Mouse (Mus musculus) frontal cortex, adult (tissue): ENCODE results near the gene Ctsw.

Experiments used
- ATAC-seq: cut with Nextera tagmentation; 2 replicates; pipeline ENCODE4 v1.9.2; 2017; ENCODE audit warnings: mild to moderate bottlenecking, moderate library complexity, mixed read lengths; ENCODE audit not compliant: low TSS enrichment

Ctsw gene

DNA sequence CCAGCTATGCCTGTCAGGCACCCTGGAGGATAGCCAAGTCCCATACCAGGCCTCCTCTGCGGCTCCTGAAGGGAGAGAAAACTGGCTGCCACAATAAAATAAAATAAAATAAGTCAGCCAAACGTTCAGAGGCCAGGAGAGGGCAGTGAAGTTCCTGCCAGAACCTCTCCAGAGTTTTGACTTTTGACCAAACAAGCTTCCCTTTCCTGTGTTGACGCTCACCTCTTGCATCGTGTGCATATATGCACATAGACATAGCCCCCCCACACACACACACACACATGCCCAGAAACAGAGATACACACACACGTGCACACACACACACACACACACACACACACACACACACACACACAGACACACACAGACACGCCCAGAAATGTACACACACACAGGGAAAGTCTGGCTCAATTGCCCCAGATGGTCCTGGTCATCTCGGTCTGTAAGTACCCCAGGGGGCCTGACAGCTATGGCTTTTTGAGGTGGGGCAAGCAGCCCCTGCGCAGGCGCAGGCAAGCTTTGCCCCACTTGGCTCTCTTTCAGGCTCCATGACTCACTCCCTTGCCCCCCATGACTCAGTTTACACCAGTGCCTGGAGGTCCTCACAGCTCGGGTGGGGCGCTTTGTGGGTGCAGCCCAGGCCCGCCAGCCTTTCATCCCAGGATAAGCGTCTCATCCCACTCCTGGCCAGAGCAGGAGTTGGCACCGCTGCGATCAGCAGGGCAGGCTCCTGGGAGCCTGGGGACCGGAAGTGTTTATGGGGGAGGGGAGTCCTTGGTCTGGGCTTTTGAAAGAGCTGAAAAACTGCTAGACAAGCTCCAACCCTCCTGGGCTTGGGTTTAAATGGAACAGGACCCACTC is 35.1 kb downstream of the Ctsw start:
- ATAC-seq = no peak

GRCm38 (mm10) chr19:5431911-5432464 is 36.3 kb downstream of the Ctsw start:
- ATAC-seq = no peak

DNA sequence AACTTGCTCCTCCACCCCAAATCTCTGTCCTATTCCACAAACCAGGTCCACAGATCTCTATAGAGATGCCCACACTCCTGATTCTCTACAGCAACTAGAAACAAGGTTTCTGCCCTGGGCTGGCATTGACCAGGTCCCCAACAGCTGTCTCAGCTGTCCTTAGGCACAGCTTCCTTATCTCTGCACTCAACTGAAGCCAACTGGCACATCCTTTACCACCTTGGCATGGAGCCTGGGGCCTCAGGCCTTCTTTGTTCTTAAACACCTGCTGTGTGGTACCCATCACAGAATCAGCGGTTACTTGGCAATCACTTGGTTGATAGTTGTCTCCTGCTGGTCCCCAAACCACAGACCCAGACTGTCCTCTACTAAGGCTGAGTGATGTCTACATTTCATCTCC is 37.9 kb downstream of the Ctsw start:
- no peak for ATAC-seq

GRCm38 (mm10) chr19:5429806-5430205 is 38.5 kb downstream of the Ctsw start:
- ATAC-seq = no peak

DNA sequence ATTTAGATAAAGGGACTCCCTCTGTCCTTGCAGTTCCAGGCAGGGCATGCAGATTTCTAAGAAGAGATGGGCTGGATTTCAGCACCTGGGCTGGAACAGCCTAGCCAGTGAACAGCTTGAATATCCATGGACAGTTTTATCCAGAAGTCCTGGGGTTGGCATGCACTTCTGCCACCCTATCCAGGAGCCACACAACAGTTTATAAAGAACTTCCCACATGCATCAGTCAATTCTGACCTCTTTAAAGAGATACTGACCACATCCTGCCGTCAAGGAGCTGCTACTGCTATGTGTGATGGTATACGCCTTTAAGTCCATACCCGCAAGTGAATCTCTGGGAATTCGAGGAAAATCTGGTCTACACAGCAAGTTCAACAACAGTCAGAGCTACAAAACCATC is 39.1 kb downstream of the Ctsw start:
- no peak for ATAC-seq

DNA sequence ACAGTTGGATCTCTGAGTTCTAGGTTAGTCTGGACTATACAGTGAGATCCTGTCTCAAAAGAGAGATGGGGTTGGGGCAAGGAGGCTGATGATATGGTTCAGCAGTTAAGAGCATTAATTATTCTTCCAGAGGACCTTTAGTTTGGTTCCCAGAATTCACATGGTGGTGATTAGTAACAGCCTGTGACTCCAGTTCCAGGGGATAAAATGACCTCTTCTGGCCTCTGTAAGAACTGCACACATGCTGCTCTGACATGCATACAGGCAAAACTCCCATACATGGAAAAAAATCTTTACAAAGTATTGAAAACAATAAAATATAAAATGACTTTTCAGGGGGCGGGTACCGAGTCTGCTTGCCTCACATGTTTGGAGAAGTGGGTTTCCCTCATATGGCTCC is 40.2 kb downstream of the Ctsw start:
- ATAC-seq = no peak

DNA sequence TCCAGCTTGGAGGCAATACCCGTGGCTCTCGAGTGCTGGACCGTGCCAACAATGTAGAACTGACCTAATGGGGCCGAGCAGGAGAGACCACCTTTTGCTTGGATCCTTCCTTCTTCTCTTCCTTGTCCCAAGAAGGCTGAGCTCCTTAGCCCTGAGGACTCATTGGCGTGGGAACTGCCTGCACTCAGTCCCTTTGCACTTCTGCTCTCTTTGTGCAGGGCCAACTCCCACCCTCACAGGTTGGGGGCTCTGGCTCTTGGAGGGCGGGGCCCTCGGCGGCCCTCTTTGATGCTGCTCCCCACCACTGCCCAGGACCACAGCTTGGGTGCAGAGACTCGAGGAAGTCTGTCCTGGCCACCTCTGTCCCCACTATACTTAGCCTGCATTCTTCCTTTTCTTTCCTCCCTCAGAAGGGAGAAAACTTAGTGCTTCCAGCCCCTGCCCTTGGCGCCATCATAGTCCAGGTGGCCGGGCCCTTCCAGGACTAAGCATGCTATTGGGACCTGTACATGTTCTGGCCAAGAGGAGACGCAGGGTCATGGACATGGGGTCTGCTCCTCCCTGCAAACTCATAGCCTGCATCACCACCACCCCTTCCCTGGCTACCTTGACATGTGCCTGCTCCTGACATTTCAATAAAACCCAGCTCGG is 41.5 kb downstream of the Ctsw start:
- no peak for ATAC-seq

DNA sequence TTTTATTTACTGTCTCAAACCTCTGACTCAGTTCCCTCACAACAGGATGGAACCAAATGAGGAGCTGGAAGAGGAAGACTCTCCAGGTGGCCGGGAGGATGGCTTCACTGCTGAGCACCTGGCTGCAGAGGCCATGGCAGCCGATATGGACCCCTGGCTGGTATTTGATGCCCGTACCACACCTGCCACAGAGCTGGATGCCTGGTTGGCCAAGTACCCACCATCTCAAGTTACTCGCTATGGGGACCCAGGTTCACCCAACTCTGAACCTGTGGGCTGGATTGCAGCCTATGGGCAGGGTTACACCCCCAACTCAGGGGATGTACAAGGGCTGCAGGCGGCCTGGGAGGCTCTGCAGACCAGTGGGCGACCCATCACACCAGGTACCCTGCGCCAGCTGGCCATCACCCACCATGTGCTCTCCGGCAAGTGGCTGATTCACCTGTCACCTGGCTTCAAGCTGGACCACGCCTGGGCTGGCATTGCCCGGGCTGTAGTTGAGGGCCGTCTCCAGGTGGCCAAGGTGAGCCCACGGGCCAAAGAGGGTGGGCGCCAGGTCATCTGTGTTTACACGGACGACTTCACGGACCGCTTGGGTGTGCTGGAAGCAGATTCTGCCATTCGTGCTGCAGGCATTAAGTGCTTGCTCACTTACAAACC is 42.3 kb downstream of the Ctsw start:
- ATAC-seq = no peak

GRCm38 (mm10) chr19:5424782-5425741 is 43.2 kb downstream of the Ctsw start, which contains the start of the genes Drap1 and AI837181:
Gene Drap1 (minus strand): TSS chr19:5424979.
Gene AI837181 (plus strand): TSS chr19:5425144.
- ATAC-seq = peak; percentile 75

DNA sequence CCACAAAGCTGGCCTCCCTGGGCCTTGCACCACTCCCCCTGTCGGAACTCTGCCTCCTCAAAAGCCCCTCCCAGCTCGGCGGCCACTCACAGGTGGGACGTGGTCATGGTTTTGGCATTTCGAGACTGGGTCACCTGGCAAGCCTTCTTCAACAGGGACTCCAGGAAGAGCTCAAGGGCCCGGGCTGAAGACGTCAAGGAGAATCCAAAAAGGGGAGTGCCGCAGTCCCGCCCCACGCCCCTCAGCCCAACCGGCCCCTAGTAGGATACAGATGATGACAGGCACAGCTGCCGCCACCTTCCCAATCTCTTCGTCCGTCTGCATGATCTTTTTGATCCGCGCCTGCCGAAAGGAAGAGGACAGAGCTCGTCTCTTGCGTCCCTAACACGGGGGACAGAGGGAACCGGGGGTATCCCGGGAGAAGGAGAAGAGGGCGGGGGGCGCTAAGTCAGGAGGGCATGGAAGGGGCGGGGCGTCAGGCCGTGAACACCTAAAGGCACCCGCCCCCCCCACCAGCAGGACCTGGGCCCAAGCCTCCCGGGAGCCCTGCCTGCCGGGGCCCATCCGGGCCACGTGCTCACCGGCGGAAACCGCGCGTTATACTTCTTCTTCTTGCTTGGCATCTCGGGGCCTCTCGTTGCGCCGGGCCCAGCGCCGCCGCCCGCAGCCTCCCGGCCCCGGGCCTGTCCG is 44.1 kb downstream of the Ctsw start:
- ATAC-seq = peak; percentile 24; the same call in 1 of the 2 replicates

DNA sequence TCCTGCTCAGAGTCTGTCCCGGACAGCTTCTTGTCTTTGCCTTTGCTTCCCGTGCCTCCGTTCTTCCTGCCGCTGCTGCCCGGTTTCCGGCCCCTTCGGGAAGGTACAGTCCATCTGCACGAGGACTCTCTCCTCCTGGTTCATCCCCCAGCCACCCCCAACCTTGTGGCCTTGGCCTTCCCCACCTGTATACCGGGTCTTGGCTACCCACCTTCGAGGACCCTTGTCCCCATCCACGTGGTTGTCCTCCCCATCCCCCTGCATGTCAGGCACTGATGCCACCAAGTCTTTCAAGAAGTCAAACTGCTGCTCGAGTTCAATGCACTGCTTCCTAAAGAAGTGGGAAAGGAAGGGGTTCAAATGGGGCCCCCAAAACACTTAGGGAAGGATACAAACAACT is 44.7 kb downstream of the Ctsw start:
- ATAC-seq = no peak

GRCm38 (mm10) chr19:5422895-5423443 is 45.3 kb downstream of the Ctsw start:
- ATAC-seq = no peak

DNA sequence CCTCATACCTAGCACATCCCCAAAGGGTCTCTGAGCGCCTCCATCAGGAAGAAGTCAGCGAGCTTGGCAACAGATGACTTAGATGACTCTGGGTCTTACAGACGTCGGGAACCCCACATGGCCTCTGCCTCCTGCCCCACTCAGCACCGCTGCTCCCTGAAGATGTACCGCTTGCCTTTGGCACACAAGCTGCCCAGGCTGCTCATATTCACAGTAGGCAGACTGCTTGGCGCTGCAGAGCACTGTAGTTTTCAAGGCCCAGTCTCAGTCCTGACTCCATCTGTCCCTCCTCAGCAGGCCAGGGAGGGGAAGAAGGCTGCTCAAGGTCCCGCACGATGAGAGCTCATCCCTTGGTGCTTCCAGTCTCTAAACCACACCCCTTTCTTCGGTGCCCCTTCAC is 46.0 kb downstream of the Ctsw start:
- no peak for ATAC-seq

DNA sequence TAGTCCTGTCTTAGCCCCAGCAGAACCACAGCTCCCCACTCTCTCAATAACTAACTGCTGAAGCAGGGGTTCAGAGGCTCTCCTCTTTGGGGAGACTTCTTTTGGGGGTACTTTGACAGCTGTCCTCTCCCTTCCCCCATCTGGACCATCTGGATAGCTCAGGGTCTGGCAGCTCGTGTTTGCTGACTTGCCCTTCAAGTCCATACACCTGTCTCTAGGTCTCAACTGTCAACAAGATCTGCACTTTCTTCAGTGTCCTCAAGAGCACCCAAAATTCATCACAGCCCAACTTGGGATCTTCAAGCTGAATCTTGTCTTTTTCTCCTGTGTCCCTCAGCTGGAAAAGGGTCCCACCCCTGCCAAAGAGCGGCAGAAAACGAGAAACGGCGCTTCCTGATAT is 46.5 kb downstream of the Ctsw start:
- ATAC-seq = no peak

GRCm38 (mm10) chr19:5420579-5420978 is 47.7 kb downstream of the Ctsw start:
- ATAC-seq = no peak

- no peak for ATAC-seq
These were observed 48.7 kb downstream of the Ctsw start for GRCm38 (mm10) chr19:5419630-5420029.

DNA sequence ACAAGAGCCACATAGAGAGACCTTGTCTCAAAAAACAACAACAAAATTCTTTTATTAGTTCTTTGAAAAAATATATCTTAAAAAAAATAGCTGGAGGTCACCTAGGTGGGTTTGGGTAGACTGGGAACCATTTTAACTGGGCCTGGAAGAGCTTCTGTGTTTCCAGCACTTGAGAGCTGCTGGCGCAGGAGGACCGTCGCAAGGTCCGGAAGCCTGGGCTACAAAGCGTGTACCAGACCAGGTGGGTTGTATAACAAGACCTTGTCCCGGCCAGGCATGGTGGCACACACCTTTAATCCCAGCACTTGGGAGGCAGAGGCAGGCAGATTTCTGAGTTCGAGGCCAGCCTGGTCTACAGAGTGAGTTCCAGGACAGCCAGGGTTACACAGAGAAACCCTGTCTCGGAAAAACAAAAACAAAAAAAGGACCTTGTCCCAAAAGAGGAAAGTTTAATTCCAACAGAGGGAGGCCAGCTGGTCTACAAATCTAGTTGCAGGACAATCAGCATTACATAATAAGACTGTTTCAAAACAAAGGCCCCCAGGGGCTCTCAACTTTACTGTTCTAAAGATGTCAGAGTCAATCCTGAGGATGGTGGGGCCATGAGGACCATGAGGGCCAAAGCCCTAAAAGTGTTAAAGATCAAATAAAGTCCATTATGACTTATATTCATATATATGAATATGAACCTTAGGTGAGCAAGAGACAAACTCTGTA is 49.4 kb downstream of the Ctsw start:
- ATAC-seq = no peak
